Mouse (Mus musculus) heart, embryonic 16.5 days (tissue): Measurements from ENCODE around the gene Dab1. TPM values are rescaled to one million over a fixed set of nuclear protein-coding genes. Genes with fewer than 3 reads are reported as not detected.

Experiments used
- ATAC-seq: fragments of 200-750 bp; cut with Nextera tagmentation; replicated peaks from 2 replicates; pipeline ENCODE4 v1.8.0; 2017; ENCODE audit warnings: moderate number of reproducible peaks; ENCODE audit not compliant: insufficient read depth, low FRiP score; ENCODE audit errors: extremely low read depth
- H3K27ac ChIP-seq: fragments of 300-500 bp; sonication (generic); 2 replicates; pipeline ENCODE4 v1.5.1; 2014; ENCODE audit warnings: mild to moderate bottlenecking, low read length, control low read depth, moderate library complexity
- H3K27me3 ChIP-seq: fragments of 300-500 bp; sonication (generic); 2 replicates; pipeline ENCODE4 v1.6.1; 2014; ENCODE audit warnings: low read length, mixed read lengths; ENCODE audit not compliant: control insufficient read depth, insufficient read depth
- H3K36me3 ChIP-seq: fragments of 300-500 bp; sonication (generic); 2 replicates; pipeline ENCODE4 v1.6.1; 2014; ENCODE audit not compliant: control insufficient read depth, insufficient read depth
- H3K4me1 ChIP-seq: fragments of 300-500 bp; sonication (generic); 2 replicates; pipeline ENCODE4 v1.6.1; 2014; ENCODE audit warnings: low read length, mixed read lengths; ENCODE audit not compliant: control insufficient read depth, insufficient read depth
- H3K4me2 ChIP-seq: fragments of 300-500 bp; sonication (generic); 2 replicates; pipeline ENCODE4 v1.6.1; 2014; ENCODE audit warnings: low read depth, mild to moderate bottlenecking, control low read depth, low read length
- H3K4me3 ChIP-seq: fragments of 300-500 bp; sonication (generic); 2 replicates; pipeline ENCODE4 v1.5.1; 2014; ENCODE audit warnings: mild to moderate bottlenecking, control low read depth, low read length
- H3K9ac ChIP-seq: fragments of 300-500 bp; sonication (generic); 2 replicates; pipeline ENCODE4 v1.6.1; 2014; ENCODE audit warnings: low read length, control low read depth
- H3K9me3 ChIP-seq: fragments of 300-500 bp; sonication (generic); replicated peaks from 2 replicates; pipeline ENCODE4 v1.6.1; 2016; ENCODE audit warnings: low read length; ENCODE audit not compliant: control insufficient read depth
- WGBS: fragments of 180-500 bp; shearing (Covaris S2); extraction: QIAGEN DNeasy Blood & Tissue Kit; methylation state at CpG from one replicate; pipeline ENCODE4 v1.1.7; 2014; 5-methylcytosine and 5-hydroxymethylcytosine counted together
- polyA plus RNA-seq: library from polyadenylated mRNA; unstranded; fragments of >200 nt; fragmentation: Nextera tagmentation; extraction: Ambion mirVana; gene quantifications from 2 replicates; pipeline ENCODE4 v1.2.1, GENCODE M21; 2015

The Dab1 gene
- polyA plus RNA-seq, 1 experiment from 2014 or later, result 0.85 TPM

- 60% methylated on average over 6 of the region's 6 CpGs for WGBS
- Histone ChIP-seq H3K4me2 (no peak overlapping the region), H3K9ac (no peak overlapping the region), H3K9me3 (no peaks in the 10 kb centered on the region), H3K36me3 (no peaks in the 10 kb centered on the region), H3K4me3 (no peak overlapping the region), H3K27ac (no peak overlapping the region), H3K4me1 (no peaks in the 10 kb centered on the region), H3K27me3 (no peaks in the 10 kb centered on the region)
- ATAC-seq, result no peak
Measured at GRCm38 (mm10) chr4:104723527-104724045, 1104.4 kb downstream of the Dab1 start.

GRCm38 (mm10) chr4:104724258-104724657 lies 1105.1 kb downstream of the Dab1 start:
- no peak overlapping the region for H3K4me3 ChIP-seq
- ATAC-seq, result no peak
- no peaks in the 10 kb centered on the region for H3K27me3 ChIP-seq
- H3K4me1 ChIP-seq, result no peaks in the 10 kb centered on the region
- H3K9ac ChIP-seq, result no peak overlapping the region
- H3K27ac ChIP-seq, result no peak overlapping the region
- H3K4me2 ChIP-seq, result no peak overlapping the region
- H3K9me3 ChIP-seq, result no peaks in the 10 kb centered on the region
- 75% methylated on average over 5 of the region's 5 CpGs for WGBS
- H3K36me3 ChIP-seq, result no peaks in the 10 kb centered on the region

GRCm38 (mm10) chr4:104725673-104726072 lies 1106.5 kb downstream of the Dab1 start:
- H3K9me3 ChIP-seq, result no peaks in the 10 kb centered on the region
- H3K27me3 ChIP-seq, result no peaks in the 10 kb centered on the region
- H3K4me3 ChIP-seq, result no peak overlapping the region
- H3K4me1 ChIP-seq, result no peaks in the 10 kb centered on the region
- WGBS, result 44% methylated on average over 3 of the region's 3 CpGs
- no peak overlapping the region for H3K9ac ChIP-seq
- ATAC-seq, result no peak
- no peak overlapping the region for H3K27ac ChIP-seq
- no peak overlapping the region for H3K4me2 ChIP-seq
- no peaks in the 10 kb centered on the region for H3K36me3 ChIP-seq

GRCm38 (mm10) chr4:104729185-104729584 lies 1110.0 kb downstream of the Dab1 start:
- Histone ChIP-seq H3K4me2 (no peak overlapping the region), H3K36me3 (no peaks in the 10 kb centered on the region), H3K27me3 (no peaks in the 10 kb centered on the region), H3K27ac (no peak overlapping the region), H3K9ac (no peak overlapping the region), H3K4me3 (no peak overlapping the region), H3K9me3 (no peaks in the 10 kb centered on the region), H3K4me1 (no peaks in the 10 kb centered on the region)
- no peak for ATAC-seq
- 26% methylated on average over 8 of the region's 8 CpGs for WGBS

GRCm38 (mm10) chr4:104746500-104746899 lies 1127.3 kb downstream of the Dab1 start:
- Histone ChIP-seq H3K36me3 (no peaks in the 10 kb centered on the region), H3K4me3 (no peak overlapping the region), H3K27ac (no peak overlapping the region), H3K9ac (no peak overlapping the region), H3K4me1 (peaks cover 10% of the 10 kb centered on the region), H3K4me2 (no peak overlapping the region), H3K27me3 (peaks cover 7% of the 10 kb centered on the region; the same call in 1 of the 2 replicates), H3K9me3 (no peaks in the 10 kb centered on the region)
- 42% methylated on average over 6 of the region's 6 CpGs for WGBS
- ATAC-seq, result no peak; the same call in 1 of the 2 replicates

- ATAC-seq, result no peak
- Histone ChIP-seq H3K36me3 (no peaks in the 10 kb centered on the region), H3K27ac (no peak overlapping the region), H3K27me3 (0 out of 2 replicates have a peak, but pooled peaks cover 2% of the 10 kb centered on the region), H3K4me1 (no peaks in the 10 kb centered on the region), H3K4me3 (no peak overlapping the region), H3K4me2 (no peak overlapping the region), H3K9me3 (no peaks in the 10 kb centered on the region), H3K9ac (no peak overlapping the region)
- 64% methylated on average over 3 of the region's 3 CpGs for WGBS
Measured at GRCm38 (mm10) chr4:104754090-104754489, 1134.9 kb downstream of the Dab1 start.

GRCm38 (mm10) chr4:104760878-104761624 lies 1141.9 kb downstream of the Dab1 start:
- H3K36me3 ChIP-seq, result no peaks in the 10 kb centered on the region
- H3K9me3 ChIP-seq, result no peaks in the 10 kb centered on the region
- H3K4me3 ChIP-seq, result no peak overlapping the region
- WGBS, result 60% methylated on average over 13 of the region's 13 CpGs
- H3K4me1 ChIP-seq, result no peaks in the 10 kb centered on the region
- ATAC-seq, result no peak
- H3K27me3 ChIP-seq, result no peaks in the 10 kb centered on the region
- no peak overlapping the region for H3K27ac ChIP-seq
- H3K4me2 ChIP-seq, result no peak overlapping the region
- H3K9ac ChIP-seq, result no peak overlapping the region

- Histone ChIP-seq H3K27me3 (no peaks in the 10 kb centered on the region), H3K4me3 (no peak within 1 kb of the TSS), H3K27ac (no peak within 1 kb of the TSS), H3K4me1 (no peaks in the 10 kb centered on the region), H3K9me3 (no peaks in the 10 kb centered on the region), H3K36me3 (no peaks in the 10 kb centered on the region), H3K4me2 (no peak within 1 kb of the TSS), H3K9ac (no peak within 1 kb of the TSS)
- ATAC-seq, result no peak
- WGBS, result 83% methylated on average over 8 of the region's 8 CpGs
Measured at GRCm38 (mm10) chr4:104766065-104766464, 1146.9 kb downstream of the Dab1 start, which contains the start of gene C8b. C8b (plus strand) TSS chr4:104766317.

- H3K4me3 ChIP-seq, result no peak overlapping the region
- H3K9me3 ChIP-seq, result no peaks in the 10 kb centered on the region
- WGBS, result 78% methylated on average over 4 of the region's 4 CpGs
- no peaks in the 10 kb centered on the region for H3K27me3 ChIP-seq
- ATAC-seq, result no peak
- H3K4me2 ChIP-seq, result no peak overlapping the region
- no peaks in the 10 kb centered on the region for H3K36me3 ChIP-seq
- no peak overlapping the region for H3K27ac ChIP-seq
- H3K4me1 ChIP-seq, result no peaks in the 10 kb centered on the region
- no peak overlapping the region for H3K9ac ChIP-seq
Measured at GRCm38 (mm10) chr4:104768190-104768589, 1149.0 kb downstream of the Dab1 start.
